Mouse (Mus musculus) CD8-positive naive resting alpha-beta T cell, adult 57 days (primary cell): Measurements from ENCODE around the gene Fam205a2. TPM values are rescaled to one million over a fixed set of nuclear protein-coding genes. Genes with fewer than 3 reads are reported as not detected.

Experiments used
- total RNA-seq: library from RNA; stranded (reverse); gene quantifications from one replicate; pipeline ENCODE4 v1.2.4, GENCODE M21; 2023

Fam205a2 gene
- total RNA-seq: not detected

DNA sequence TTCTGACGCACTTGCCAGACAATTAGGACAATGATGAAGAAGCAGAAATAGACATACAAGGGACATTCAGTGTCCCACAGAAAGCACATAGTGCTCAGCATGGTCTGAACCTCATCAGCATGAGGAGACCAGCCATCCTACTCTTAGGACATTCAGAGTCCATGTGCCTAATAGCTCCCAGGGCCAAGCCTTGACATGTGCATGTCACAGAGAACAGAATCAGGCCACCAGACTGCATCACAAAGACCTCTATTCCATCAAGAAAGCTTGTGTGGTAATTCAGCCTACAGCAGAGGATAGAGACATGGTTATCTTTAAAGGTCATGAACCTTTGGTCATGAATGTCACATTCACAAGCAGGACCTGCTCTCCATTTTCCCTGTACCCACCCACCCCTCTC lies at the start of gene Fam205a2:
Fam205a2 (minus strand) TSS at position 101 of the 400 bp plus-strand sequence.

Other genes with a start within 250 kb of the Fam205a2 start
- gene Gm21953, start 233.9 kb downstream of the Fam205a2 start, total RNA-seq: not detected
- not detected for gene Fam205a3, start 209.8 kb downstream of the Fam205a2 start, total RNA-seq
- not detected for gene Gm21586, start 88.8 kb downstream of the Fam205a2 start, total RNA-seq
- gene Gm2163, start 61.4 kb downstream of the Fam205a2 start, total RNA-seq: not detected
- gene Gm10591, start 84.0 kb upstream of the Fam205a2 start, total RNA-seq: not detected
- gene Gm2564, start 101.5 kb upstream of the Fam205a2 start, total RNA-seq: not detected
- not detected for gene Ccl27b, start 127.1 kb upstream of the Fam205a2 start, total RNA-seq
- gene Il11ra2, start 133.7 kb upstream of the Fam205a2 start, total RNA-seq: not detected
- not detected for gene 4930578G10Rik, start 207.4 kb upstream of the Fam205a2 start, total RNA-seq
- gene Ccl19, start 228.4 kb upstream of the Fam205a2 start, total RNA-seq: not detected
- not detected for gene Ccl21a, start 245.8 kb upstream of the Fam205a2 start, total RNA-seq